Mouse (Mus musculus) kidney, adult 2 months (tissue): Measurements from ENCODE around the gene Gpr62.

Experiments
- CTCF ChIP-seq: fragments of 200-500 bp; conservative IDR thresholded peaks from 2 replicates; pipeline ENCODE4 v1.5.1; 2011; ENCODE audit warnings: low read depth, mild to moderate bottlenecking, control low read depth, low read length, moderate library complexity, mixed read lengths; ENCODE audit not compliant: insufficient read depth, insufficient read length
- POLR2A ChIP-seq: fragments of 200-500 bp; IDR thresholded peaks from one replicate; pipeline ENCODE4 v1.6.1; 2011; ENCODE audit warnings: low read depth, low read length, control low read depth

DNA sequence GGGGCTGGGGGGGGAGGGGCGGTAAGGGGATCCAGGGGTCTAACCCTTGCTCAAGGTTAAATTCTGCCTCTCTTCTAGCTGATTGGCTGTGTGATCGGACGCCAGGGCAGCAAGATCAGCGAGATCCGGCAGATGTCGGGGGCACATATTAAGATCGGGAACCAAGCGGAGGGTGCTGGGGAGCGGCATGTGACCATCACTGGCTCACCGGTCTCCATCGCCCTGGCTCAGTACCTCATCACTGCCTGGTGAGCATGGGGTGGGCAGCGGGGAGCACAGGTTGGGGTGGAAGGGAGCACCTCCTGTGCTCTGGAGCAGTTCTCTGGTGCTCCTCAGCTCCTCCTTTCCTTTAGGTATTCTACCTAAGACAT lies 3.3 kb downstream of the Gpr62 start:
- TF ChIP-seq POLR2A (no peak), CTCF (no peak)
